Comparison of ENCODE assay signal across 9 mouse cellular contexts in the genomic region with DNA sequence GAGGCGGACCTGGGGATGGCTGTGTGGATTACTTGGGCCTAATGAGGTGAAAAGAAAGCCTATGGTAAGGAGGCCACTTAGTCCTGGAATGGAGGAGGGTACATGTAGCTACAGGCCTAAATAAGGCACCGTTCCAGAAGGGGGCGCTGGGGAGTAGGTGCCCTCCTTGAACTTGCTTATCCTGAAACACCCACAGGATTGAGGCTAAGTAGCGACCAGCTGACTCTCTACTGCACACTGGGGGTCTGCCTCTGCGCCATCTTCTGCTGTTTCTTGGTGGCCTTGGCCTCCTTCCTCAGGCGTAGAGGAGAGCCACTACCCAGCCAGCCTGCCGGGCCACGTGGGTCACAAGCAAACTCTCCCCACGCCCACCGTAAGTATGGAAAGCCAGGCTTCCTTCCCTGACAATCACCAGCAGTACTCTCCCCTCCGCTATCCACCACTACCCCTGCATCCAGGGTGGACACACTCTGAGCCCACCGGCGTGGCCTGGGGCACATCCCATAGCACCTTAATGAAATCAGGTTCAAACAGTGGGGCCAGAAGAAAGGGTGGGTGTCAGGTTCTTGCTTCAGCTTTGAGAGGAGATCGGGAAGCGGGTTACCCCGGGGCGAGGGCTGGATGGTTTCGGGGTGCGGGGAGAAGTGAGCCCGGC. TPM values are rescaled to one million over a fixed set of nuclear protein-coding genes. Genes with fewer than 3 reads are reported as not detected.
DNase-seq lines count a peak whose midpoint lies in the region; ATAC-seq and TF ChIP-seq lines count a peak whose summit lies in the region.
"Had no signal": no experiment of that assay in that cellular context is flagged by ENCODE, and none has a peak within 500 bp of the region (broad histone marks: within the 10 kb centered on the region; RNA-seq: fewer than 3 reads in every experiment).

No protein-coding gene starts in this region.

- H3K9ac ChIP-seq in intestine, postnatal 0 days (ENCODE audit: low read depth, low read length), result no peak overlapping the region
- H3K9ac ChIP-seq in stomach, embryonic 16.5 days (ENCODE audit: low read length), result peak overlapping the region; percentile 68

- 0 out of 2 replicates have a peak, but pooled peaks have one; percentile 19 for TF ChIP-seq CTCF in embryonic fibroblast, embryonic 13.5 days (IDR thresholded peaks at IDR 0.05; ENCODE audit: borderline replicate concordance, insufficient read depth, low read length)
- TF ChIP-seq CTCF in intestine, postnatal 0 days (IDR thresholded peaks at IDR 0.05; ENCODE audit: low read depth), result peak; percentile 72

- no peak overlapping the region for H3K4me3 ChIP-seq in embryonic fibroblast, embryonic 13.5 days (ENCODE audit: insufficient read depth, low read length)
- peak overlapping the region; percentile 26 for H3K4me3 ChIP-seq in intestine, postnatal 0 days (ENCODE audit: low read depth, low read length)
- peak overlapping the region; percentile 42 for H3K4me3 ChIP-seq in stomach, embryonic 16.5 days (replicated peaks; ENCODE audit: low read length)
- H3K4me3 ChIP-seq: myocyte had no signal

- WGBS in intestine, postnatal 0 days, result 22% methylated on average over 20 of the region's 20 CpGs
- 25% methylated on average over 20 of the region's 20 CpGs for WGBS in stomach, embryonic 16.5 days

- no peak overlapping the region for H3K27ac ChIP-seq in embryonic fibroblast, embryonic 13.5 days (ENCODE audit: insufficient read depth, low read length)
- no peak overlapping the region for H3K27ac ChIP-seq in intestine, postnatal 0 days (ENCODE audit: low read depth, low read length)
- no peak overlapping the region for H3K27ac ChIP-seq in stomach, embryonic 16.5 days (ENCODE audit: low read length)

- no peaks in the 10 kb centered on the region for H3K4me1 ChIP-seq in embryonic fibroblast, embryonic 13.5 days (ENCODE audit: control insufficient read depth, insufficient read depth, low read length)
- peaks cover 7% of the 10 kb centered on the region; the same call in 1 of the 2 replicates for H3K4me1 ChIP-seq in intestine, postnatal 0 days (replicated peaks; ENCODE audit: control insufficient read depth, insufficient read depth, low read length)
- H3K4me1 ChIP-seq in stomach, embryonic 16.5 days (ENCODE audit: control insufficient read depth, insufficient read depth, low read length), result peaks cover 4% of the 10 kb centered on the region; the same call in 1 of the 2 replicates

- no peaks in the 10 kb centered on the region for H3K9me3 ChIP-seq in intestine, postnatal 0 days (ENCODE audit: control insufficient read depth)
- no peaks in the 10 kb centered on the region for H3K9me3 ChIP-seq in stomach, embryonic 16.5 days (replicated peaks; ENCODE audit: control insufficient read depth, low read length)

- H3K4me2 ChIP-seq in intestine, postnatal 0 days (replicated peaks; ENCODE audit: low read depth), result peak overlapping the region; percentile 67
- peak overlapping the region; percentile 63 for H3K4me2 ChIP-seq in stomach, embryonic 16.5 days (ENCODE audit: low read depth, low read length)

- ATAC-seq in intestine, postnatal 0 days, result peak; percentile 44
- no peak; the same call in 1 of the 2 replicates for ATAC-seq in stomach, embryonic 16.5 days (ENCODE audit: insufficient read depth, low FRiP score)
- no peak for ATAC-seq in inflammation-experienced regulatory T-cells, adult 6 months

- H3K36me3 ChIP-seq in intestine, postnatal 0 days (ENCODE audit: control insufficient read depth, insufficient read depth), result peaks cover 3% of the 10 kb centered on the region; the same call in 1 of the 2 replicates
- no peaks in the 10 kb centered on the region for H3K36me3 ChIP-seq in stomach, embryonic 16.5 days (ENCODE audit: control insufficient read depth, insufficient read depth, low read length)

- H3K27me3 ChIP-seq in intestine, postnatal 0 days (replicated peaks; ENCODE audit: control insufficient read depth, insufficient read depth, low read length), result peaks cover 5% of the 10 kb centered on the region; the same call in 1 of the 2 replicates
- H3K27me3 ChIP-seq in stomach, embryonic 16.5 days (ENCODE audit: control insufficient read depth, insufficient read depth, low read length), result no peaks in the 10 kb centered on the region

- no peak for TF ChIP-seq POLR2A in embryonic fibroblast, embryonic 13.5 days (IDR thresholded peaks at IDR 0.05; ENCODE audit: low read depth, low read length)

- peak; percentile 61 to 67 for DNase-seq in cerebellum, postnatal 10 days
- no peak for DNase-seq in cerebellum, adult 9-11 months
- peak; percentile 36 for DNase-seq in Muller cell, postnatal 12 days (ENCODE audit: inconsistent ontology term)
- DNase-seq in lung, postnatal 10 days, result peak; percentile 59

RNA-seq across cellular contexts. Expression of gene Tnfrsf13b, which starts 20.2 kb away (rescaled TPM):
- not detected in 2 replicates for polyA plus RNA-seq in embryonic fibroblast, embryonic 13.5 days (2011; ENCODE audit: insufficient read length, low read depth, missing spikeins)
- polyA plus RNA-seq in intestine, postnatal 0 days (2015; fragmentation: Nextera tagmentation; extraction: Ambion mirVana), result 1.8 and 2.3 TPM in 2 replicates
- polyA plus RNA-seq in stomach, embryonic 16.5 days (2015; fragmentation: Nextera tagmentation; extraction: Ambion mirVana), result 2.9 TPM in 2 replicates
- polyA plus RNA-seq in inflammation-experienced regulatory T-cells, adult 6 months (2017; shearing (Covaris generic)), result 10 to 100 TPM; 38.1 to 64.0 (median 57.2) TPM

RNA-seq across cellular contexts. Expression of gene Usp22, which starts 28.1 kb away (rescaled TPM):
- polyA plus RNA-seq in embryonic fibroblast, embryonic 13.5 days (2011; ENCODE audit: insufficient read length, low read depth, missing spikeins), result 99.6 and 117 TPM in 2 replicates
- 26.3 and 27.0 TPM in 2 replicates for polyA plus RNA-seq in intestine, postnatal 0 days (2015; fragmentation: Nextera tagmentation; extraction: Ambion mirVana)
- polyA plus RNA-seq in stomach, embryonic 16.5 days (2015; fragmentation: Nextera tagmentation; extraction: Ambion mirVana), result 91.7 and 94.0 TPM in 2 replicates
- polyA plus RNA-seq in inflammation-experienced regulatory T-cells, adult 6 months (2017; shearing (Covaris generic)), result 10 to 100 TPM in 1 of 3 experiments, 1 to 10 TPM in 2; 6.9 to 14.7 (median 9.7) TPM
